Mouse (Mus musculus): ENCODE results near the gene Shisa3.

GRCm38 (mm10) chr5:67621230-67621629, 13.5 kb downstream of the Shisa3 start:
- TF ChIP-seq POLR2A (IDR thresholded peaks at IDR 0.05; ENCODE audit: low read depth, low read length) (no peak), CTCF (conservative IDR thresholded peaks at IDR 0.05; ENCODE audit: insufficient read depth, insufficient read length, low read depth, low read length) (no peak)

Measured in kidney, adult 2 months (tissue).